Mouse (Mus musculus) kidney, adult 11 months (tissue): ENCODE measurements at regions not wholly inside any gene's neighbourhood (a gene's known extent, or its start where the extent isn't known, plus 50 kb on each side); places are given as distances from the start of the nearest gene placed in this dataset.

ENCODE experiments used
- DNase-seq: peaks from one replicate; pipeline ENCODE4 v3.0.0; 2022

GRCm38 (mm10) chr1:73857497-73857896 is 266.8 kb downstream of the Tns1 start:
- no peak for DNase-seq

DNA sequence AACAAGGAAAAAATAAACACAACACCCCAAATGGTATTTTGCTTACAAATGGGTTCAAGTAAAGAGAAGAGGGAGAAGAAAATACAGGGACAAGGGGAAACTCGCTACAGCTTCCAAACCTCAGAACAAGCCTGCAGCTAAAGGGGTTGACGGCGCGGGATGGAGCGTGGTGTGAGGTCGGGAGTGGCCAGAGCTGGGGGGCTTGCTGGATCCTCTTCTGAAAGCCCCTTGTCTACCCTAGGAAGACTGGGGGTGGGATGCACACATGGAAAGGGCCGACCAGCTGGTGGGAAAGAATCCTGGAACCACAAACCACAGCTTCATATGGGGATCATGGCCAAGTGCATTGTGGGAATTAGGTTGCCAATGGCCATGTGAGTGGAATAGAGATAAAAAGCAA is 267.4 kb downstream of the Tns1 start:
- no peak for DNase-seq

DNA sequence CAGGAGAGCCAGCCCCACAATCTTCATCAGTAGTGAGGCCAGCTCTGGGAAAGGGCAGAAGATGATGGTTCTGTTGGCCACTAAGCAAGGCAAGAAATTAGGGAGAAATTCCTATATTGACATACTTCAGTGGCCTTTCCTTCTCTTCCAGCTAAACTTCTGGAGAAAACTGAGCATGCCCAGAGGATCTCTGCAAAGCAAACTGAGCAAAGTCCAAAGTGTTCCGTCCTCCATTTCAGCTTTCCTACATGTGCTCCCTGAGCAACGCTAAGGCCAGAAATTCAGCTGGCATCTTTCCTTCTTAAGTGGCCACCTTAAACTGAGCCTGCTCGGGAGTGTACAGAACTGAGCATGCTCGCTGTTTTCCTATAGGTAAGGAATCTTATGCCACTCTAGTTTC is 268.9 kb downstream of the Tns1 start:
- DNase-seq = peak; percentile 29

DNA sequence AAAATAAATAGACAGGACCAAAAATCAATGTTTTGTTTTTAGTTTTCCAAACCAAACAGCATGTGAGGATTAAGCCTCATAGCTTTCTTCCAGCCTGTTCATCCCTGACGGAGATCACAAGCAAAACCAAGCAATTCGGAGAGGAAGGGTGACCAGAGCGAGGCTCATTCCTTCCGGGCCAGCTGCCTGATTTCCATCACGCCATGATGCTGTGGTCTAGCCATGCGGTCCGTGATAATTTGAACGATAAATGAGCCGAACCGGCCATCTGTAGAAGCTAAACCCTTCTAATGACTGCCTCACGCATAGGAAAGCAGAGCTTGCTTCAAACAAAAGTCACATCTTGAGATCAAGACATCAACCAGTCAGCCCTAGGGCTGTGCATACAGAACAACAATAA is 270.4 kb downstream of the Tns1 start:
- no peak for DNase-seq

DNA sequence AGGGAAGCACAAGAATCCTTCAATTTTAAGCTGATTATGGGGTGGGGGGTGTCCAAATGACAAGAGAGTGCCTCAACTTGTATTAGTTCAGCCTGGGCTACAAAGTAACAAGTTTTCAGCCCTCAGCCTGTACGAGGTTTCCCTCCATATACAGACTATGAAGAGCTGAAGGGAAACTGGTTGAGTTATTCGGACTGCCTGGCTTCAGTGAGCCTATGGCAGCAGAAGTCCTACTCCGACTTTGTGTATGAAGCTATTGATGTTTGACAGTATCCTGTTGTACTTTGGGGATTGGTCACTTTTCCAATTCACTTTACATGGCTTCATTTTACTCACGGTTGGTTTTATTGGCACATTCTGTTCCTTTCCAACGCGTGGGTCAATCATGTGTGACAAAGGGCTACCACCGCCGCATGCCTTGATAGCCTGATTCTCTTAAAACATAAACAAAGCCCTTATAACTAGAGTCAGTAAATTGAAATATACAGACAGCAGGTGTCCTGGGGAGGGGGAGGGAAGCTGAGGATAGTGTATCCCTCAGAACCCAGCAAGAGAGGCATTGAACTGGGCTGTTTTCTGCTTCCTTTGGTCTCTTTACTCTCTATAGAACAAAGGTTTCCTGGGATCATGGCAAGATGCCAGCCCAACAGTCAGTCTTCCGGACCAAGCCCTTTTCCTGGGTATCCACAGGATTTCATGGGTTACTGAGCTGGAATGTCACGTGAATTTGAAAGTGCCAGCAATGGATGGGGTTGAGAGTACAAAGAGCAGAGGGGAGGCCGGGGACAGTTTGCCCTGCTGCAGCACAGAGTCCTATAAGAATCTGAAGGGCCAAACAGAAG is 273.9 kb downstream of the Tns1 start:
- DNase-seq = peak; percentile 90

- DNase-seq = no peak
Measured at GRCm38 (mm10) chr1:73848370-73848769, 275.9 kb downstream of the Tns1 start.

DNA sequence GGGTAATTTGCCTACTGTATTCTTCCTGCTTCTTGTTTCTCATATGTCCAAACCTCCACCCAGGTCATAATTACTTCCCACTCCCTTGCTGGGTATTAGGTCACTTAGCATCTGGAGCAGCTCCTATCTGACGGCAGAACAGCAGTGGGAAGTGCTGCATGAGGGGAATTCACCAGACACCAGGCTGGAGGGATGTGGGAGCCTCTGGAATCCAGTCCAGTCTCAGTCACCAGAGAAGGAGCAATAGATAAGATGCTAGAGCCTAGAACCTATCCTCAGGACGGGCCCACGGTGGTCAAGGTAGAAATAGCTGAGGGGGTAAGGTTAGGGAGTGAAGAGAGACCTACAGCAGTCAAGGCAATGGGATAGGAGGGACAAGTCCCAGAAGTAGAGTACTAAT is 277.1 kb downstream of the Tns1 start:
- DNase-seq = no peak

- DNase-seq = no peak
Measured at GRCm38 (mm10) chr1:73845115-73845514, 279.1 kb downstream of the Tns1 start.

DNA sequence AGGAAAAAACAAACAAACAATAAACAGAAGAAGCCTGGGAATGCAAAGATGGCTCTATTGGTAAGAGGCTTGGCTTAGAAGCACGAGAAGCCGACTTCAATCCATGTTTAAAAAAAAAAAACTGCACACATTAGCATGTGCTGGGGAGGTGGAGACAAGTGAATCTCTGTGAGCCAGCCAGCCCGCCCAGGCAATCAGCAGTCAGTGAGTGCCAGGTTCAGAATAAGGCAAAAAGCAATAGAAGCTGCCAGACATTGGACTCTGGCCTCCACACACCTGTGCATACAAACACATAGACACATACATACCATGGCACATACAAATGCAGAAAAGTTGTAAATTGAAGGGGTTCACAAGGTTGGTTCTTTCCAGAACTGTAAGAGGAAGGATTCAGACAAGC is 279.7 kb downstream of the Tns1 start:
- DNase-seq = no peak

DNA sequence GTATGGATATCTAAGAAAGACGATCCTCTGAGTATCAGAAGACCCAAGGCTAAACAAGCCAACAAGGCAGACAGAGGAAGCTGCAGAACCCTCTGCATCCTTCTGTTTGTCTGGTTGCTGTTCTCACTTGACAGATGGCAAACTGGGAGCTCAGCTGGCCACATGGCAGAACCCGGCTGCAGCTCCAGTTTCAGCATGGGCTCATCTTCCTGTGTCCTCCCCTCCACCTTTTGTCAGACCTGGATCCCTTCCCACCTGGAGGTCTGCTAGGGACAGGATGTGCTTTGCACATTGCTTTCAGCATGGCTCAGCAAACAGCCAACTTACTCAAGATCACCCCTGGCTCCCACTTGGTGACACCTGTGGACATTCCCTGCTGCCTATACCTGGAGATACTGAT is 284.9 kb downstream of the Tns1 start:
- no peak for DNase-seq

DNA sequence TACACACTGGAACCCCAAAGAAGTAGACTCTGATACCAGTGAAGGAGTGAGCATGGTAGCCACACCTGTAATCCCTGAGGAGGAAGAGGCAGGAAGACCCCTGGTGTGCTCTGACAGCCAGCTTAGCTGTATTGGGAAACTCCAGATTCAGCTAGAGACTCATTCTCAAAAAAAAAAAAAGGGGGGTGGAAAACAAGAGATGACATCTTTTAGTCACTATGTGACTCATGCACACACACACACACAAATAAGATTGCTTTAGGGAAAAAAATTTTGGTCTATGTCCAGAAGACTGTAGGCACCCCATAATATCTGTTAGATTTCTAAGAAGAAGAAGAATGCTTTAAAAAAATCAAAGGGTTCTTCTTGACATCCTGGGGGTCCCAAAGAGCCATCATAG is 287.6 kb downstream of the Tns1 start:
- DNase-seq = no peak

- no peak for DNase-seq
Measured at GRCm38 (mm10) chr1:73834566-73834965, 289.7 kb downstream of the Tns1 start.

DNA sequence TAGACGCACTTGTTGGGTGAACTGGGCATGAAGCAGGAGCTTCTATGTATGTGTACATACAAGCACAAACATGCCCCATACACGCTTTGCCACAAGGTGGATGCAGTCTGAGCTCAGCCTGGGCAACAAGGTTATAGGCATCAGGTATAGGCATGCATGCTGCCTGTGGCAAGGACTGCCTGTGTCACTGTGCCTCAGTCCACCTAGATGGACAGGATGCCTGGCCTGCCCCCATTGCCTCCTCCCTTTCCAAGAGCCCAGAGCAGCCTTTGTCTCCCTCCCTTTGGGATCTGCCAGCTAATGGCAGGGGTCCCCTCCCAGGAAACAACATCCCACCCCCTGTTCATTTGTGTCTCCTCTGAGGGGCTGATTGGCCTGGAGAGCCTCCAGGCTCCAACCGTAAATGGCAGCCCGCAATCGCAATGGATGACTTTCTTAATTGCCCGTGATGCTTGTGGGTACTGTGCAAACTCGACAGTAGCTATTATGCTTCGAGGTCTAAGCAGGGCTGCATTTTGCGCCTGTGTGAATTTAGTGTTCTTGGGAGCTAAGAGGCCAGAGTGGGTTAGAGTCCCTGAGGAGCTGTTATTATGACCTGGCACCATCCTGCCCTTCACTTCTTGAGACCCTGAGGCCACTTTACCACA is 293.6 kb downstream of the Tns1 start:
- no peak for DNase-seq

DNA sequence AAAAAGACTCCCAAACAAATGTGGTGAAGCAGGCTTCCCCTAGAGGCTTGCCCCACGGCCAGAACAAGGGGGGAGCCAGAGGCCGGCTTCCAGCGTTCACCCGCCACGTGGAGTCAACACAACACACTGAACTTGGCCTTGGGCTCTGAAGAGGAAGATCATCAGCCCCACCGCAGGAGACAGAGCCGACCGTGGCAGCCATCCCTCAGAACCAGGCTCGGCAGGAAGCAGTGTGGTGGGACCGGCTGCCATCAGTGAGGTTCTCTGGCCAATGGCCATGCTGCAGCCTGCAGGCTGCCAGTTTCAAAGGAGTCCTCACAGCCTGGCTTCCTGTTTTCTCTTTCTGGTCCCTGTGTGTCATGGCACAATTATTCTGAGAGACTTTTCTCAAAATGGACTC is 295.3 kb downstream of the Tns1 start:
- DNase-seq = no peak

DNA sequence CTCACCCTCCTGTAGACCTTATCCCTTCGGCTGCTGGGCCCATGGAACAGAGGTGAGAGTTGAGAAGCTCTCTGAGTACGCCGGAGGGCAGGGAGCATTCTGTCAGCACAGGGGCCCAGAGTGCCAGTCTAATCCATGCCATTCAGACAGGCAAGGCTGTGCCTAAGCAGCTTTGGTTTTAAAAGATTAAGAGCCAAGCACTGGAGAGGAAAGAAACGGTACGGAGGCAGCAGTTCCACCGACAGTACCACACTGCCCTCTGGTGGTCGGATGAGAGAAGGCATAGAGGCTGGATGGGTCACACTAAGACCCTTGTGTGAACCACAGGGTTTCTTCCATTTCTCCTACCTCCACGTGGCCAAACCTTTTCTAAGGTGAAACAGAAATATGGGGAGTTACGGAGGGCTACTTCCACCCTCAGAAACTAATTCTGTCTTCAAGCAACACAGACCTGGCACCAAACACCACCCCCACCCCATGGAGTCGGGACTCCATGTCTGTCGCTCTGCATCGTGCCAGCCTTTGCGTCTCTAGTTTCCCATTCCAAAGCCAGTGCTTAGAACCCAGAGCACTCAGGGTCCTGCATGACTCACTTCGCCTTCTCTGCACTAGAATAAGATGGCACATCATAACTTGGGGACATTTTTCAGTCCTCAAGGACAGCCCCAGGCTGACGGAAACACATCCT is 297.9 kb downstream of the Tns1 start:
- peak; percentile 74 for DNase-seq

GRCm38 (mm10) chr1:73824406-73825184 is 299.7 kb downstream of the Tns1 start:
- DNase-seq = no peak

DNA sequence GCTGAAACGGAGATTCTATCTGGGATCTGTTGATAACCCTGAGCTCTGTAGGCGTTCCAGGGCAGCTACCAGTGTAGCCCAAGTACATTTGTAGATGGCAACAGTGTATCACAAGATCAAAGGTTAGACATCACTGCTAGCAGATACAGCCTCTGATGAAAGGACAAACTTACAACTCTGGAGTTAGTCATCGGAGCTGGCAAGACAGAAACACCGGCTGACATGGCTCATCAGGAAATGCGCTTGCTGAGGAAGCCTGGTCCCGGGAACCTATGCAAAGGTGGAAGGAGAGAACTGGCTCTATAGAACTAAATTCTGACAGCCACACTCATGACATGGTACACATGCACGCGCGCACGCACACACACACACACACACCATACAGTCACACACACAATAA is 300.5 kb downstream of the Tns1 start:
- DNase-seq = no peak

DNA sequence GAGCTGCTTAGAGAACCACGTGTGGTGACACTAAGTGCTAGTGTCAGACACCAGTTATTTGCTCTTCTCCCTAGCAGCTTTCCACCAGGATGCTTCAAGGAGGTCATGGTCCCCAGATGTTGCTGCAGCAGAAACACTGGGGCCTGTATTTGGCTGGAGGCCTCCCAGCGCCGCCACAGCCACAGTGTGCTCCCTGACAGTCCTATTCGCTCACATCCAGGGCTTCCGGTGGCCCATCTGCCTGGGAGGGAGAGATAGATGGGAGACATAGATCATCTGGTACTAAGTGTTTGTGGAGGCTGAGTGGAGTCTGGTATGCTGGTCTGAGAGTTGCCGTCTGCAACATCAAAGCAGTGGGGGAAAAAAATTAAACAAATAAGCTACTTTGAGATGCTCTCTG is 301.6 kb downstream of the Tns1 start:
- DNase-seq = no peak

DNA sequence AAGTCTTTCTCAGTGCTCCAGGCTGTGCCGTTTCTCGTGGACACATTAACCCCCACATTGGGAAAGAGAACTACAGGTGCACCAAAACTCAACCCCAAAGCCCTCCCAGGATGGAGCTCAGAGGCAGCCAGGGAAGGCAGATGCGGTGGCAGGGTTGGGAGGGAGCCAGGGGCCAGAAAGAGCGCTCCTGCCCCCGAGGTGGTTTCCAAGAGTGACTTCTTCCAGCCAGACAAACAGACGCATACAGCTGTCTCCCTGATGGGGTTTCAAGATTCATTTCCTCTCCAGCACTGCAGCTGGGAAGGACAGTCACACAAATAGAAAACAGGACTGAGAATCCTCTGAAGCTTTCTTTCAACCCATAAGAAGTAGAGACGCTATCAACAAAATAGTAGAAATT is 303.5 kb downstream of the Tns1 start:
- DNase-seq = no peak

GRCm38 (mm10) chr1:73807206-73807605 is 317.0 kb downstream of the Tns1 start:
- no peak for DNase-seq

DNA sequence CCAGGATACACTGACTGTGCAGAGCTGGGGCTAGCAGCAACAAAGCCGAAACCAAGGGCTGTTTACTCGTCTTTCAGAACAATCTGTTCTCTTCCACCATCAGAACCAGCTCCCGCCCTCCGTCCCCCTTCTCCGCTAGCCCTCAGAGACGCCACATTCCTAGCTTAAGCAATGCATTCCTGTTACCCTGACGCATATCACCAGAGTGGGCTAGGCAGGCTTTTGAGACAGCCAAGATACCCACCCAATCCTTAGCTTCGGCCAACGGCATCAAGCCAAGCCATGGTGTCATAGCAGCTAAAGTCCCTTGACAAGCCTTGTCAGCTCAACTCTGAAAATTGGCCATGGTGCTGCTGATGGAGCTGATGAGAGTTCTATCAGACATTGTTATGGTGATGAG is 319.1 kb downstream of the Tns1 start:
- DNase-seq = no peak

DNA sequence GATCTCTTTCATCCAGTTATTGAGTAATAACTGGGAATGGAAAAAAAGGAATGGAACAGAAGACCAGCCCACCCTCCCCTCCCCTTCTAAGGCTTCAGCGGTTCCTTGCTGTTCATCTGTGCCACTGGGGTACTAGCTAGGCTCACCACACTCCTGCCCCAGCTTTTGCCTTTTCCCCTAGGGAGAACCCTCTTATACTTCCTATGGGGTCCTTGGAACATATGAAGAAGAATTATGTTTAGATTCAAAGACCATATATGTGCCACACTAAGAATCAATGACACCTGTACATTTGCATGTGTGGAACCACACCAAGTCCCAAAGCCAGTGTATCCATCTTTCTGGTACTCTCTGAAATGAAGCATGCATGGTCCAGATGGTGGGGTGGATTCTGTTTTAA is 324.3 kb downstream of the Tns1 start:
- DNase-seq = no peak

DNA sequence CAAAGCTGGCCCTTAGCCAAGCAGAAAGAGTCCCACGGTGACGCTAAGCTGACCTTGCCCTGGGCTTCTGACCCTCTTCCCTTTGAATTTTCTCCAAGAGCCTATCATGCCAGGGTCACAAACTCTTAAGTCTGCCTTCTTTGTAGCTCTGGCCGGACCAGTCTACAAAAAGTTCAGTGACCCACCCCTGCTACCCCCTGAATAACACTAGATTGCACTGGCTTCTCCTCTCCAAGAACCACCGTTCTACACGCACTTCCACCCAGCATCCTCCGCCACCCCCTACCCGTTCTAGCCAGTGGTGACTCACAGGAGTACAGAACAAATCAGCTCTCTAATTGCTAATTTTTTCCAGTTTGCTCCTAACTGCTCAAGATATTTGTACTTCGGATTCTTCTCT is 325.0 kb downstream of the Tns1 start:
- DNase-seq = no peak
